Mouse (Mus musculus) granulocyte monocyte progenitor cell, adult 5-6 weeks (primary cell): ENCODE results near the gene Rnase10. TPM values are rescaled to one million over a fixed set of nuclear protein-coding genes. Genes with fewer than 3 reads are reported as not detected.

ENCODE experiments used
- total RNA-seq, 2 experiments: library from RNA; stranded (forward) in 1 of 2; stranded (reverse) in 1 of 2; fragments of 200-712, 200-1000 nt in 1 of 2; fragments of >200 nt in 1 of 2; fragmentation: Nextera tagmentation in 1 of 2; gene quantifications; 2 replicates each; pipeline ENCODE4 v1.2.3; 2014 to 2017

The Rnase10 gene
- total RNA-seq, 2 experiments from 2014 or later: 3.2 TPM; not detected in 1

Other genes with a start within 250 kb of the Rnase10 start
- gene Ttc5, start 222.2 kb upstream of the Rnase10 start, total RNA-seq (2014; fragmentation: Nextera tagmentation): 43.2 and 47.1 TPM in 2 replicates
- 39.8 and 54.4 TPM in 2 replicates for gene Ttc5, start 222.2 kb upstream of the Rnase10 start, total RNA-seq (2017)
- not detected in 2 replicates for gene Ccnb1ip1, start 200.0 kb upstream of the Rnase10 start, total RNA-seq (2014; fragmentation: Nextera tagmentation)
- not detected in 2 replicates for gene Ccnb1ip1, start 200.0 kb upstream of the Rnase10 start, total RNA-seq (2017)
- 61.2 and 110 TPM in 2 replicates for gene Parp2, start 199.9 kb upstream of the Rnase10 start, total RNA-seq (2014; fragmentation: Nextera tagmentation)
- gene Parp2, start 199.9 kb upstream of the Rnase10 start, total RNA-seq (2017): 85.2 and 92.3 TPM in 2 replicates
- gene Tep1, start 137.2 kb upstream of the Rnase10 start, total RNA-seq (2014; fragmentation: Nextera tagmentation): 41.8 and 54.2 TPM in 2 replicates
- 17.4 and 21.1 TPM in 2 replicates for gene Tep1, start 137.2 kb upstream of the Rnase10 start, total RNA-seq (2017)
- gene Klhl33, start 110.2 kb upstream of the Rnase10 start, total RNA-seq (2014; fragmentation: Nextera tagmentation): 0.17 TPM in 1 of 2 replicates, not detected in the other
- gene Klhl33, start 110.2 kb upstream of the Rnase10 start, total RNA-seq (2017): 0.10 and 0.73 TPM in 2 replicates
- gene Osgep, start 82.9 kb upstream of the Rnase10 start, total RNA-seq (2014; fragmentation: Nextera tagmentation): 77.5 and 111 TPM in 2 replicates
- gene Osgep, start 82.9 kb upstream of the Rnase10 start, total RNA-seq (2017): 110 and 118 TPM in 2 replicates
- 214 and 260 TPM in 2 replicates for gene Apex1, start 82.8 kb upstream of the Rnase10 start, total RNA-seq (2014; fragmentation: Nextera tagmentation)
- 202 and 229 TPM in 2 replicates for gene Apex1, start 82.8 kb upstream of the Rnase10 start, total RNA-seq (2017)
- gene Pip4p1, start 76.9 kb upstream of the Rnase10 start, total RNA-seq (2014; fragmentation: Nextera tagmentation): 48.4 and 72.7 TPM in 2 replicates
- gene Pip4p1, start 76.9 kb upstream of the Rnase10 start, total RNA-seq (2017): 20.9 and 25.0 TPM in 2 replicates
- gene Pnp, start 76.7 kb upstream of the Rnase10 start, total RNA-seq (2014; fragmentation: Nextera tagmentation): 179 and 257 TPM in 2 replicates
- 252 and 259 TPM in 2 replicates for gene Pnp, start 76.7 kb upstream of the Rnase10 start, total RNA-seq (2017)
- not detected in 2 replicates for gene Gm49342, start 63.2 kb upstream of the Rnase10 start, total RNA-seq (2014; fragmentation: Nextera tagmentation)
- gene Gm49342, start 63.2 kb upstream of the Rnase10 start, total RNA-seq (2017): 68.4 TPM in 1 of 2 replicates, not detected in the other
- gene Pnp2, start 51.8 kb upstream of the Rnase10 start, total RNA-seq (2014; fragmentation: Nextera tagmentation): 5.4 and 16.2 TPM in 2 replicates
- 4.3 and 5.3 TPM in 2 replicates for gene Pnp2, start 51.8 kb upstream of the Rnase10 start, total RNA-seq (2017)
- not detected in 2 replicates for gene Rnase9, start 34.1 kb downstream of the Rnase10 start, total RNA-seq (2014; fragmentation: Nextera tagmentation)
- gene Rnase9, start 34.1 kb downstream of the Rnase10 start, total RNA-seq (2017): not detected in 2 replicates
- gene Rnase11, start 42.4 kb downstream of the Rnase10 start, total RNA-seq (2014; fragmentation: Nextera tagmentation): not detected in 2 replicates
- not detected in 2 replicates for gene Rnase11, start 42.4 kb downstream of the Rnase10 start, total RNA-seq (2017)
- gene Rnase12, start 49.9 kb downstream of the Rnase10 start, total RNA-seq (2014; fragmentation: Nextera tagmentation): 6.2 and 27.0 TPM in 2 replicates
- 11.0 and 12.6 TPM in 2 replicates for gene Rnase12, start 49.9 kb downstream of the Rnase10 start, total RNA-seq (2017)
- gene Olfr750, start 66.7 kb downstream of the Rnase10 start, total RNA-seq (2014; fragmentation: Nextera tagmentation): not detected in 2 replicates
- not detected in 2 replicates for gene Olfr750, start 66.7 kb downstream of the Rnase10 start, total RNA-seq (2017)
- gene Rnase4, start 83.3 kb downstream of the Rnase10 start, total RNA-seq (2014; fragmentation: Nextera tagmentation): 1.7 and 6.8 TPM in 2 replicates
- 2.5 and 2.9 TPM in 2 replicates for gene Rnase4, start 83.3 kb downstream of the Rnase10 start, total RNA-seq (2017)
- gene Ang, start 83.4 kb downstream of the Rnase10 start, total RNA-seq (2014; fragmentation: Nextera tagmentation): 0.45 TPM in 1 of 2 replicates, not detected in the other
- gene Ang, start 83.4 kb downstream of the Rnase10 start, total RNA-seq (2017): 1.4 and 1.8 TPM in 2 replicates
- not detected in 2 replicates for gene Eddm3b, start 106.7 kb downstream of the Rnase10 start, total RNA-seq (2014; fragmentation: Nextera tagmentation)
- not detected in 2 replicates for gene Eddm3b, start 106.7 kb downstream of the Rnase10 start, total RNA-seq (2017)
- 1.2 and 6.1 TPM in 2 replicates for gene Rnase6, start 116.2 kb downstream of the Rnase10 start, total RNA-seq (2014; fragmentation: Nextera tagmentation)
- gene Rnase6, start 116.2 kb downstream of the Rnase10 start, total RNA-seq (2017): 8.2 and 10.0 TPM in 2 replicates
- not detected in 2 replicates for gene Rnase1, start 139.0 kb downstream of the Rnase10 start, total RNA-seq (2014; fragmentation: Nextera tagmentation)
- not detected in 2 replicates for gene Rnase1, start 139.0 kb downstream of the Rnase10 start, total RNA-seq (2017)
- gene Rnase2b, start 154.5 kb downstream of the Rnase10 start, total RNA-seq (2014; fragmentation: Nextera tagmentation): not detected in 2 replicates
- gene Rnase2b, start 154.5 kb downstream of the Rnase10 start, total RNA-seq (2017): not detected in 2 replicates
- not detected in 2 replicates for gene Ang2, start 191.4 kb downstream of the Rnase10 start, total RNA-seq (2014; fragmentation: Nextera tagmentation)
- gene Ang2, start 191.4 kb downstream of the Rnase10 start, total RNA-seq (2017): not detected in 2 replicates
- not detected in 2 replicates for gene Ear14, start 195.6 kb downstream of the Rnase10 start, total RNA-seq (2014; fragmentation: Nextera tagmentation)
- gene Ear14, start 195.6 kb downstream of the Rnase10 start, total RNA-seq (2017): not detected in 2 replicates
- not detected in 2 replicates for gene Rnase2a, start 248.4 kb downstream of the Rnase10 start, total RNA-seq (2014; fragmentation: Nextera tagmentation)
- not detected in 2 replicates for gene Rnase2a, start 248.4 kb downstream of the Rnase10 start, total RNA-seq (2017)